ENCODE assay signal across 9 mouse cellular contexts in genomic region chr1:63994248-63995136, GRCm38 (mm10).
DNase-seq lines count a peak whose midpoint lies in the region; ATAC-seq lines count a peak whose summit lies in the region.
"Had no signal": no experiment of that assay in that cellular context is flagged by ENCODE, and none has a peak within 500 bp of the region (broad histone marks: within the 10 kb centered on the region; RNA-seq: fewer than 3 reads in every experiment).

No protein-coding gene starts in this region.

- peak overlapping the region; percentile 36; the same call in 1 of the 2 replicates for H3K4me2 ChIP-seq in embryonic facial prominence, embryonic 14.5 days (ENCODE audit: low read depth, low read length)
- H3K4me2 ChIP-seq in midbrain, embryonic 12.5 days (replicated peaks) = peak overlapping the region; percentile 24

- H3K27me3 ChIP-seq in embryonic facial prominence, embryonic 14.5 days (replicated peaks; ENCODE audit: control insufficient read depth, insufficient read depth, low read length) = no peaks in the 10 kb centered on the region
- H3K27me3 ChIP-seq in midbrain, embryonic 12.5 days = peaks cover 8% of the 10 kb centered on the region

- ATAC-seq in embryonic facial prominence, embryonic 14.5 days (ENCODE audit: low read depth) = peak; percentile 68
- ATAC-seq in midbrain, embryonic 12.5 days (ENCODE audit: low FRiP score, low read depth) = peak; percentile 88

- 16% methylated on average over 19 of the region's 19 CpGs for WGBS in embryonic facial prominence, embryonic 14.5 days
- 17% methylated on average over 19 of the region's 19 CpGs for WGBS in midbrain, embryonic 12.5 days

- peaks cover 14% of the 10 kb centered on the region for H3K4me1 ChIP-seq in embryonic facial prominence, embryonic 14.5 days (ENCODE audit: control insufficient read depth, insufficient read depth, low read length)
- peaks cover 25% of the 10 kb centered on the region for H3K4me1 ChIP-seq in midbrain, embryonic 12.5 days

- H3K9ac ChIP-seq in embryonic facial prominence, embryonic 14.5 days (ENCODE audit: low read depth, low read length) = peak overlapping the region; percentile 40; the same call in 1 of the 2 replicates
- H3K9ac ChIP-seq in midbrain, embryonic 12.5 days (replicated peaks) = no peak overlapping the region

- DNase-seq in layer of hippocampus, adult 11-12 months (ENCODE audit: low spot score) = peak; percentile 59
- DNase-seq in layer of hippocampus, adult 9-10 months (ENCODE audit: low spot score) = no peak
- peak; percentile 71 for DNase-seq in embryonic facial prominence, embryonic 14.5 days (ENCODE audit: low spot score)
- DNase-seq in heart, postnatal 4 days = peak; percentile 49
- DNase-seq in layer of hippocampus, adult 9-11 months = peak; percentile 69
- DNase-seq in yolk sac, embryonic 10.5 days (ENCODE audit: low spot score) = peak; percentile 74
- no peak for DNase-seq in urinary bladder, postnatal 25 days (ENCODE audit: low spot score)

- H3K36me3 ChIP-seq in embryonic facial prominence, embryonic 14.5 days (ENCODE audit: control insufficient read depth, insufficient read depth, low read length) = no peaks in the 10 kb centered on the region
- no peaks in the 10 kb centered on the region for H3K36me3 ChIP-seq in midbrain, embryonic 12.5 days

- H3K27ac ChIP-seq in embryonic facial prominence, embryonic 14.5 days (replicated peaks; ENCODE audit: low read depth, low read length) = no peak overlapping the region
- peak overlapping the region; percentile 72 for H3K27ac ChIP-seq in midbrain, embryonic 12.5 days (replicated peaks)

- H3K4me3 ChIP-seq in embryonic facial prominence, embryonic 14.5 days (ENCODE audit: low read depth, low read length) = no peak overlapping the region
- H3K4me3 ChIP-seq in midbrain, embryonic 12.5 days = no peak overlapping the region
- H3K4me3 ChIP-seq: erythroblast, embryonic 14.5 days had no signal

- H3K9me3 ChIP-seq in embryonic facial prominence, embryonic 14.5 days (ENCODE audit: control insufficient read depth, low read length) = no peaks in the 10 kb centered on the region
- H3K9me3 ChIP-seq in midbrain, embryonic 12.5 days = no peaks in the 10 kb centered on the region

Comparison
In these comparisons a context has a peak if more than half of its experiments do, and no peak if none do; other contexts are left out.
1. DNase-seq: peak in layer of hippocampus, adult 11-12 months (single experiment), embryonic facial prominence, embryonic 14.5 days (single experiment), heart, postnatal 4 days (single experiment), layer of hippocampus, adult 9-11 months (single experiment) and yolk sac, embryonic 10.5 days (single experiment); none in layer of hippocampus, adult 9-10 months (single experiment) and urinary bladder, postnatal 25 days (single experiment).